Mouse (Mus musculus): ENCODE data around the gene 2310022B05Rik.

- TF ChIP-seq CTCF (IDR thresholded peaks at IDR 0.05; ENCODE audit: control insufficient read depth, insufficient read depth, insufficient replicate concordance, low read depth, low read length) (no peak), POLR2A (IDR thresholded peaks at IDR 0.05; ENCODE audit: control insufficient read depth, low read depth, low read length) (no peak)
These were observed 54.2 kb downstream of the 2310022B05Rik start for GRCm38 (mm10) chr8:124608972-124609353.
